10 mouse cellular contexts compared by ENCODE assay signal in the genomic region with DNA sequence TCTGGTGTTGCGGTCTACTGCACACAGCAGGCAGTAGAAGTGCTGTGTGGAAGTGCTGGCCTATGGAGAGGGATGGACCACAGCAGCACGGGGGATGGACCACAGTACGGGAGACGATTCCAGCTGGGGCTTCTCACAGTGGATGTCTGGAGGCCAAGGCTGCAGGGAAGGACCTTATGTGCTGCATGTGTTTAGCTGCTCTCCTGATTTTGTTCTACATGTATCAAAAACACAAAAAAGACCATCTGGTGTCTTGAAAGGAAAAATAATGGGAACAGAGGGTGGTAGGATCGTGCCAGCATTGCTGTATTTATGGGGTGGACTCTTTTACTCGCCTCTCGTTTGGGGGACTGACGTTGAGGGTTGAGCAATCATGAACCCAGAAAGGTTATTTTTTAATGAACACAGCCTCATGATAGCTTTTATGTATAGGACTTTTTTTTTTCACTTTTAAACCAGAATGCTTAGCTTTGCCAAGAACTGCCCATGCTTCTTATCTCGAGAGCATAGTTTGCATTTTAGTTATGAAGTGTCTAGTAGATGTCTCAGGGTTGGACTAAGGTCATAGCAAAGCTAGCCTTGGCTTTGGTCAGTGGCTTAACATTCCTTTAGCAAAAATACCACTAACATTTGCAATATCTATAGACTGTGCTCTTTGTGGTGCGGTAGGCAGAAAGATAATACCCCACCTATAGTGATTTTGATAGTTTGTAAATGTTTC.
DNase-seq lines count a peak whose midpoint lies in the region; ATAC-seq and TF ChIP-seq lines count a peak whose summit lies in the region.
"Had no signal": no experiment of that assay in that cellular context is flagged by ENCODE, and none has a peak within 500 bp of the region (broad histone marks: within the 10 kb centered on the region; RNA-seq: fewer than 3 reads in every experiment).

No protein-coding gene starts in this region.

- WGBS in lung, embryonic 15.5 days: 42% methylated on average over 10 of the region's 10 CpGs
- 60% methylated on average over 10 of the region's 10 CpGs for WGBS in lung, adult 2 months
- 58% methylated on average over 10 of the region's 10 CpGs for WGBS in hindbrain, postnatal 0 days

- H3K4me3 ChIP-seq in lung, embryonic 15.5 days: no peak overlapping the region
- H3K4me3 ChIP-seq in lung, adult 2 months (replicated peaks; ENCODE audit: extremely low read depth, low read depth, low read length): no peak overlapping the region
- no peak overlapping the region for H3K4me3 ChIP-seq in hindbrain, postnatal 0 days (ENCODE audit: low read length)
- H3K4me3 ChIP-seq: embryonic facial prominence, embryonic 12.5 days had no signal

- peak overlapping the region; percentile 78 for H3K27ac ChIP-seq in lung, embryonic 15.5 days
- 0 out of 2 replicates have a peak overlapping the region, but pooled peaks have one; percentile 12 for H3K27ac ChIP-seq in hindbrain, postnatal 0 days
- H3K27ac ChIP-seq: embryonic facial prominence, embryonic 12.5 days; macrophage had no signal

- peak overlapping the region; percentile 16; the same call in 1 of the 2 replicates for H3K4me2 ChIP-seq in lung, embryonic 15.5 days
- H3K4me2 ChIP-seq in hindbrain, postnatal 0 days (ENCODE audit: low read depth, low read length): no peak overlapping the region
- H3K4me2 ChIP-seq: embryonic facial prominence, embryonic 12.5 days had no signal

- no peak overlapping the region for H3K9ac ChIP-seq in lung, embryonic 15.5 days
- H3K9ac ChIP-seq in hindbrain, postnatal 0 days (replicated peaks; ENCODE audit: low read length): no peak overlapping the region
- H3K9ac ChIP-seq: embryonic facial prominence, embryonic 12.5 days had no signal

- peak; percentile 62 for ATAC-seq in frontal cortex, adult (ENCODE audit: low TSS enrichment)
- ATAC-seq in lung, embryonic 15.5 days (ENCODE audit: borderline replicate concordance, extremely low read depth, low FRiP score, low TSS enrichment): peak; percentile 98
- peak; percentile 69 for ATAC-seq in hindbrain, postnatal 0 days

- no peaks in the 10 kb centered on the region for H3K9me3 ChIP-seq in lung, embryonic 15.5 days
- no peaks in the 10 kb centered on the region for H3K9me3 ChIP-seq in hindbrain, postnatal 0 days (ENCODE audit: low read length)
- H3K9me3 ChIP-seq: embryonic facial prominence, embryonic 12.5 days had no signal

- no peak for DNase-seq in frontal cortex, postnatal 14 days (ENCODE audit: low spot score in 2 of 2)
- DNase-seq in lung, adult 2 months: no peak
- DNase-seq in hindbrain, postnatal 0 days (ENCODE audit: low spot score): peak; percentile 23
- DNase-seq in testis, postnatal 10 days (ENCODE audit: low spot score): peak; percentile 63
- no peak for DNase-seq in right cerebral cortex, adult 18-20 months
- no peak for DNase-seq in left cerebral cortex, adult 11 months (ENCODE audit: low spot score)

- no peak for TF ChIP-seq POLR2A in lung, adult 2 months (IDR thresholded peaks at IDR 0.05; ENCODE audit: borderline replicate concordance, extremely low read depth, low read depth, low read length)

- no peaks in the 10 kb centered on the region for H3K36me3 ChIP-seq in lung, embryonic 15.5 days
- H3K36me3 ChIP-seq in hindbrain, postnatal 0 days (ENCODE audit: insufficient read depth, low read length): no peaks in the 10 kb centered on the region
- H3K36me3 ChIP-seq: embryonic facial prominence, embryonic 12.5 days had no signal

- H3K4me1 ChIP-seq in lung, embryonic 15.5 days: peaks cover 28% of the 10 kb centered on the region
- peaks cover 17% of the 10 kb centered on the region for H3K4me1 ChIP-seq in lung, adult 2 months (ENCODE audit: control insufficient read depth, insufficient read depth, low read length)
- H3K4me1 ChIP-seq in hindbrain, postnatal 0 days (ENCODE audit: insufficient read depth, low read length): no peaks in the 10 kb centered on the region
- H3K4me1 ChIP-seq: embryonic facial prominence, embryonic 12.5 days had no signal

- TF ChIP-seq CTCF in lung, adult 2 months (IDR thresholded peaks at IDR 0.05; ENCODE audit: insufficient read depth, low read length): no peak
- no peak for TF ChIP-seq CTCF in hindbrain, postnatal 0 days (IDR thresholded peaks at IDR 0.05; ENCODE audit: low read depth)

- H3K27me3 ChIP-seq in lung, embryonic 15.5 days: no peaks in the 10 kb centered on the region
- no peaks in the 10 kb centered on the region for H3K27me3 ChIP-seq in hindbrain, postnatal 0 days (ENCODE audit: insufficient read depth, low read length)
- H3K27me3 ChIP-seq: embryonic facial prominence, embryonic 12.5 days had no signal

Comparison
In these comparisons a context has a peak if more than half of its experiments do, and no peak if none do; other contexts are left out.
1. DNase-seq: peak in hindbrain, postnatal 0 days (single experiment) and testis, postnatal 10 days (single experiment); none in frontal cortex, postnatal 14 days (0 of 2), lung, adult 2 months (single experiment), right cerebral cortex, adult 18-20 months (single experiment) and left cerebral cortex, adult 11 months (single experiment).
2. Peak in every context shown above with its lines, with median percentiles within 50 percentile points of each other: ATAC-seq.